Mouse (Mus musculus): Measurements from ENCODE around the gene Kif1c. TPM values are rescaled to one million over a fixed set of nuclear protein-coding genes. Genes with fewer than 3 reads are reported as not detected.
"Not testable (repeated sequence)": the region's sequence is repeated elsewhere in the genome, so short reads cannot be mapped to it uniquely, and the experiment has no call there.

The Kif1c gene
- polyA plus RNA-seq, 1 experiment, result not detected

- TF ChIP-seq POLR2A (IDR thresholded peaks at IDR 0.05; ENCODE audit: insufficient read depth, low read depth, low read length), result no peak
- no peak for TF ChIP-seq CTCF (IDR thresholded peaks at IDR 0.05; ENCODE audit: insufficient read depth, low read depth, low read length)
- Histone ChIP-seq H3K27ac (ENCODE audit: insufficient read depth, low read depth, low read length) (no peak overlapping the region), H3K4me3 (ENCODE audit: insufficient read depth, low read depth, low read length) (no peak overlapping the region), H3K4me1 (ENCODE audit: control insufficient read depth, insufficient read depth, low read length) (peaks cover 6% of the 10 kb centered on the region)
- WGBS, result 80% methylated on average over 9 of the region's 9 CpGs
These were observed 62.3 kb downstream of the Kif1c start for GRCm38 (mm10) chr11:70762641-70763040.

GRCm38 (mm10) chr11:70763582-70763935 is 63.2 kb downstream of the Kif1c start:
- H3K4me3 ChIP-seq (ENCODE audit: insufficient read depth, low read depth, low read length), result peak overlapping the region; percentile 71
- H3K27ac ChIP-seq (ENCODE audit: insufficient read depth, low read depth, low read length), result peak overlapping the region; percentile 66
- H3K4me1 ChIP-seq (ENCODE audit: control insufficient read depth, insufficient read depth, low read length), result peaks cover 6% of the 10 kb centered on the region
- 6% methylated on average over 3 of the region's 3 CpGs for WGBS
- no peak for TF ChIP-seq CTCF (IDR thresholded peaks at IDR 0.05; ENCODE audit: insufficient read depth, low read depth, low read length)
- TF ChIP-seq POLR2A (IDR thresholded peaks at IDR 0.05; ENCODE audit: insufficient read depth, low read depth, low read length), result no peak

DNA sequence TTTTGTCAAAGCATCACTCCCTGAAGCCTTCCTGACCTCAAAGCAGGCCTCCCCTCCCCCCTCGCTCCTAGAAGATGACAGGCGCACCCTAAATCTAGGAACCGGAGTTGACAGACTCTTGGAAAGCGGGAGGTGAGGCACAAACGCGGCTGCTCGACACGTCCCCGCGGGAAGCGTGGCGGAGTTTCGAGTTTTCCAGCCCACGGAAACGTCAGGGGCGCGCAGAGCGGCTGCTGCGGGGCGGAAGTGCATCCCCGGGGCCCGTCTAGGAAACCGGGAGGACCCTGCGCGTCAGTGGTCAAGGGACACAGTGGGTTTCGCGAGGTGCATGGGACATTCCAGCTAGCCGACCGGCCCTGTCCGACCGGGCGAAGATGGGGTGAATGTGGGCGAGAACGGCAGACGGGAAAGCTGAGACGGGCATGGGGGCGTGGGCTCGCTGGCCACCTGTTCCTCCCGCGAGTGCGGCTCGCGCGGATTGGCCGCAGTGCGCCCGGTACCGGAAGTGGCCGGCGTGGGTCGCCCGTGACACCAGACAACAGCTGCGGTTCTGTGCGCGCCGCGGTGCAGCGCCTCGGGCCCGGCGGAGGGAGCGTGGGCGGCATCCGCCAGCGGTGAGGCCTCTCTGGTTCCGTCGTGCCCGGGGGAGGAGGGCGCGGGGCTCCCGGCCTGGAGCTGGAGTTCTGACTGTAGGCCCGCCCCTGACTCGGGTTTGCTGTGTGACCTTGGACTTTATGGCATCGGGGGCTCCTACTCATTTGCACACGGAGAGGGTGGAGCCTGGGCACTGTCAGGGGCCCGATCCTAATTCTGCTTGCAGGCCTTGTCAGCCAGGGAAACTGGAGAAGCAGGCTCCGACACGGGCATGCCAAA is 63.8 kb downstream of the Kif1c start, which contains the start of gene Zfp3:
Gene Zfp3 (plus strand): TSS at position 274 of the 873 bp plus-strand sequence.
- peaks cover 6% of the 10 kb centered on the region for H3K4me1 ChIP-seq (ENCODE audit: control insufficient read depth, insufficient read depth, low read length)
- H3K27ac ChIP-seq (ENCODE audit: insufficient read depth, low read depth, low read length), result peak within 1 kb of the TSS; percentile 66
- peak within 1 kb of the TSS; percentile 71 for H3K4me3 ChIP-seq (ENCODE audit: insufficient read depth, low read depth, low read length)
- TF ChIP-seq POLR2A (IDR thresholded peaks at IDR 0.05; ENCODE audit: insufficient read depth, low read depth, low read length) (peak; percentile 42; the same call in 1 of the 2 replicates), CTCF (IDR thresholded peaks at IDR 0.05; ENCODE audit: insufficient read depth, low read depth, low read length) (no peak)
- under 1% methylated on average over 78 of the region's 78 CpGs for WGBS

- no peak overlapping the region for H3K27ac ChIP-seq (ENCODE audit: insufficient read depth, low read depth, low read length)
- 66% methylated on average over 16 of the region's 16 CpGs for WGBS
These were observed 65.6 kb downstream of the Kif1c start for GRCm38 (mm10) chr11:70765776-70766445.

GRCm38 (mm10) chr11:70770804-70771203 is 70.5 kb downstream of the Kif1c start:
- TF ChIP-seq POLR2A (IDR thresholded peaks at IDR 0.05; ENCODE audit: insufficient read depth, low read depth, low read length), result no peak
- TF ChIP-seq CTCF (IDR thresholded peaks at IDR 0.05; ENCODE audit: insufficient read depth, low read depth, low read length), result no peak
- peaks cover 3% of the 10 kb centered on the region for H3K4me1 ChIP-seq (ENCODE audit: control insufficient read depth, insufficient read depth, low read length)
- WGBS, result 97% methylated on average over 3 of the region's 3 CpGs
- H3K27ac ChIP-seq (ENCODE audit: insufficient read depth, low read depth, low read length), result no peak overlapping the region
- no peak overlapping the region for H3K4me3 ChIP-seq (ENCODE audit: insufficient read depth, low read depth, low read length)

More at GRCm38 (mm10) chr11:70765776-70766445, 65.6 kb downstream of the Kif1c start:
- peaks cover 6% of the 10 kb centered on the region for H3K4me1 ChIP-seq (ENCODE audit: control insufficient read depth, insufficient read depth, low read length)
- TF ChIP-seq CTCF (IDR thresholded peaks at IDR 0.05; ENCODE audit: insufficient read depth, low read depth, low read length), result no peak
- TF ChIP-seq POLR2A (IDR thresholded peaks at IDR 0.05; ENCODE audit: insufficient read depth, low read depth, low read length), result no peak
- no peak overlapping the region for H3K4me3 ChIP-seq (ENCODE audit: insufficient read depth, low read depth, low read length)

DNA sequence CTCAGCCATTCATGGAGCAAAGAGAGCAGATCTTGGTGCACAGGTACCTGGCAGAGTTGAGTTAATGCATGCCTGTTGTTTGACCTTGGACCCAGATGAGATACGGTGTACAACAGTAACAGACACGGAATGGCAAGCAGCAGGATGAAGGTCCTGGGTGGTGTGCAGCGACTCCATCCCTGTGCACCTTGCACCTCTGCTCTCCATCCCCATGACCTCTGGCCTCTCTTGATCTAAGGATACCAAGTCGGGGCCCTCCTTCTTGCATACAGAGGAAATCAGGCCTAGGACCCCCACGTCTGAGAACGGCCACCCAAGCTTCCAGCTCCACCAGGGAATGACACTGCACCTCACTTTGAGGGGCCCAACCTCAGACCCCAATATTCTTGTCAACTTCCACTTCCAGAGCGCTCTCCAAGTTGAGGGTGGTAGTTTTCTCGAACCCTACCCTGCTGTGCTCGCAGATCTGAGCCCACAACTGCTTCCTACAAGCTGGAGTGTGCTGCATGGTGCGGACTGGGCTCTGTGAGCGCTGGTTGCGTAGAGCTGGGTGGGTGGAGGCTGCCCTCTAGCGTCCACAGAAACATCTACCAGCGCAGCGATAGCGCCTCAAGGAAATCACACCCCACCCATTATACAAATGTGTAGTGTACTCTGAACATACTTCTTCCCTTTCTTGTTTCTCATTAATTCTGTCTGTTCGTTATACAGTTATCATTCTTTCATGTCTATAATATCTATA is 76.7 kb downstream of the Kif1c start:
- no peak for TF ChIP-seq POLR2A (IDR thresholded peaks at IDR 0.05; ENCODE audit: insufficient read depth, low read depth, low read length)
- TF ChIP-seq CTCF (IDR thresholded peaks at IDR 0.05; ENCODE audit: insufficient read depth, low read depth, low read length), result peak; percentile 74
- WGBS, result 27% methylated on average over 17 of the region's 17 CpGs
- H3K4me3 ChIP-seq (ENCODE audit: insufficient read depth, low read depth, low read length), result no peak overlapping the region
- H3K4me1 ChIP-seq (ENCODE audit: control insufficient read depth, insufficient read depth, low read length), result peaks cover 2% of the 10 kb centered on the region; the same call in 1 of the 2 replicates
- no peak overlapping the region for H3K27ac ChIP-seq (ENCODE audit: insufficient read depth, low read depth, low read length)

- H3K4me1 ChIP-seq (ENCODE audit: control insufficient read depth, insufficient read depth, low read length), result peaks cover 2% of the 10 kb centered on the region; the same call in 1 of the 2 replicates
- TF ChIP-seq POLR2A (IDR thresholded peaks at IDR 0.05; ENCODE audit: insufficient read depth, low read depth, low read length) (no peak), CTCF (IDR thresholded peaks at IDR 0.05; ENCODE audit: insufficient read depth, low read depth, low read length) (0 out of 2 replicates have a peak, but pooled peaks have one; percentile 12)
- 66% methylated on average over 6 of the region's 6 CpGs for WGBS
- no peak overlapping the region for H3K4me3 ChIP-seq (ENCODE audit: insufficient read depth, low read depth, low read length)
- no peak overlapping the region for H3K27ac ChIP-seq (ENCODE audit: insufficient read depth, low read depth, low read length)
These were observed 77.3 kb downstream of the Kif1c start for GRCm38 (mm10) chr11:70777634-70778033.

DNA sequence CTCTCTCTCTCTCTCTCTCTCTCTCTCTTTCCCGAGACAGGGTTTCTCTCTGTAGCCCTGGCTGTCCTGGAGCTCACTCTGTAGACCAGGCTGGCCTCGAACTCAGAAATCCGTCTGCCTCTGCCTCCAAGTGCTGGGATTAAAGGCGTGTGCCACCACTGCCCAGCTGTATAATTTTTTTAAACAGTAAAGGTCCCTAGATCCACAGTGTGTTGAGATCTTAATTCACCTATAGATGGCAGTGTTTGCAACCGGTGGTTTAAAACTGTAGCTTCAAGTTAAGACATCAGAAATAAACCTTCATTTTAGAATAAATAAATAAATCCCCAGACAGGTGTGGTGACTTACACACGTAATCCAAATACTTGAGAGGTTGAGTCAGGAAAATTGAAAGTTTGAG is 77.7 kb downstream of the Kif1c start:
- H3K4me3 ChIP-seq (ENCODE audit: insufficient read depth, low read depth, low read length); H3K4me1 ChIP-seq (ENCODE audit: control insufficient read depth, insufficient read depth, low read length); H3K27ac ChIP-seq (ENCODE audit: insufficient read depth, low read depth, low read length): not testable (repeated sequence)
- WGBS, result 22% methylated on average over 6 of the region's 6 CpGs

Other genes starting within 250 kb of the Kif1c start
- gene Med11, start 248.6 kb upstream of the Kif1c start, polyA plus RNA-seq (2012; ENCODE audit: insufficient read depth, insufficient read length, low replicate concordance, missing spikeins), result not detected in 2 replicates
- gene Zmynd15, start 241.1 kb upstream of the Kif1c start, polyA plus RNA-seq (2012; ENCODE audit: insufficient read depth, insufficient read length, low replicate concordance, missing spikeins), result not detected in 2 replicates
- gene Cxcl16, start 240.6 kb upstream of the Kif1c start, polyA plus RNA-seq (2012; ENCODE audit: insufficient read depth, insufficient read length, low replicate concordance, missing spikeins), result not detected in 2 replicates
- not detected in 2 replicates for gene Tm4sf5, start 195.3 kb upstream of the Kif1c start, polyA plus RNA-seq (2012; ENCODE audit: insufficient read depth, insufficient read length, low replicate concordance, missing spikeins)
- gene Vmo1, start 185.9 kb upstream of the Kif1c start, polyA plus RNA-seq (2012; ENCODE audit: insufficient read depth, insufficient read length, low replicate concordance, missing spikeins), result not detected in 2 replicates
- gene Gltpd2, start 181.4 kb upstream of the Kif1c start, polyA plus RNA-seq (2012; ENCODE audit: insufficient read depth, insufficient read length, low replicate concordance, missing spikeins), result not detected in 2 replicates
- not detected in 2 replicates for gene Psmb6, start 175.2 kb upstream of the Kif1c start, polyA plus RNA-seq (2012; ENCODE audit: insufficient read depth, insufficient read length, low replicate concordance, missing spikeins)
- gene Gm40193, start 167.6 kb upstream of the Kif1c start, polyA plus RNA-seq (2012; ENCODE audit: insufficient read depth, insufficient read length, low replicate concordance, missing spikeins), result not detected in 2 replicates
- not detected in 2 replicates for gene Pld2, start 160.5 kb upstream of the Kif1c start, polyA plus RNA-seq (2012; ENCODE audit: insufficient read depth, insufficient read length, low replicate concordance, missing spikeins)
- 190 TPM in 1 of 2 replicates, not detected in the other for gene Mink1, start 137.7 kb upstream of the Kif1c start, polyA plus RNA-seq (2012; ENCODE audit: insufficient read depth, insufficient read length, low replicate concordance, missing spikeins)
- gene 4930544D05Rik, start 84.7 kb upstream of the Kif1c start, polyA plus RNA-seq (2012; ENCODE audit: insufficient read depth, insufficient read length, low replicate concordance, missing spikeins), result not detected in 2 replicates
- not detected in 2 replicates for gene Chrne, start 81.3 kb upstream of the Kif1c start, polyA plus RNA-seq (2012; ENCODE audit: insufficient read depth, insufficient read length, low replicate concordance, missing spikeins)
- gene Gp1ba, start 61.4 kb upstream of the Kif1c start, polyA plus RNA-seq (2012; ENCODE audit: insufficient read depth, insufficient read length, low replicate concordance, missing spikeins), result not detected in 2 replicates
- not detected in 2 replicates for gene Rnf167, start 53.3 kb upstream of the Kif1c start, polyA plus RNA-seq (2012; ENCODE audit: insufficient read depth, insufficient read length, low replicate concordance, missing spikeins)
- gene Slc25a11, start 53.1 kb upstream of the Kif1c start, polyA plus RNA-seq (2012; ENCODE audit: insufficient read depth, insufficient read length, low replicate concordance, missing spikeins), result not detected in 2 replicates
- 496 and 550 TPM in 2 replicates for gene Pfn1, start 45.9 kb upstream of the Kif1c start, polyA plus RNA-seq (2012; ENCODE audit: insufficient read depth, insufficient read length, low replicate concordance, missing spikeins)
- gene Eno3, start 43.3 kb upstream of the Kif1c start, polyA plus RNA-seq (2012; ENCODE audit: insufficient read depth, insufficient read length, low replicate concordance, missing spikeins), result not detected in 2 replicates
- not detected in 2 replicates for gene Spag7, start 31.1 kb upstream of the Kif1c start, polyA plus RNA-seq (2012; ENCODE audit: insufficient read depth, insufficient read length, low replicate concordance, missing spikeins)
- not detected in 2 replicates for gene Camta2, start 12.4 kb upstream of the Kif1c start, polyA plus RNA-seq (2012; ENCODE audit: insufficient read depth, insufficient read length, low replicate concordance, missing spikeins)
- gene Inca1, start 393 bp upstream of the Kif1c start, polyA plus RNA-seq (2012; ENCODE audit: insufficient read depth, insufficient read length, low replicate concordance, missing spikeins), result not detected in 2 replicates
- gene Zfp3, start 63.7 kb downstream of the Kif1c start, polyA plus RNA-seq (2012; ENCODE audit: insufficient read depth, insufficient read length, low replicate concordance, missing spikeins), result not detected in 2 replicates
- gene Scimp, start 112.0 kb downstream of the Kif1c start, polyA plus RNA-seq (2012; ENCODE audit: insufficient read depth, insufficient read length, low replicate concordance, missing spikeins), result not detected in 2 replicates
- gene Rabep1, start 144.2 kb downstream of the Kif1c start, polyA plus RNA-seq (2012; ENCODE audit: insufficient read depth, insufficient read length, low replicate concordance, missing spikeins), result not detected in 2 replicates